Mouse (Mus musculus): ENCODE results near the gene Ppil1.

GRCm38 (mm10) chr17:29251608-29252390 is 12.2 kb downstream of the Ppil1 start:
- TF ChIP-seq POLR2A (IDR thresholded peaks at IDR 0.05; ENCODE audit: borderline replicate concordance, extremely low read depth, insufficient read depth, insufficient read length, poor library complexity, severe bottlenecking) (no peak), CTCF (IDR thresholded peaks at IDR 0.05; ENCODE audit: borderline replicate concordance, extremely low read depth, insufficient read depth, insufficient read length) (no peak)
